ENCODE assay signal across 9 mouse cellular contexts in genomic region chr10:22813317-22813960, GRCm38 (mm10). TPM values are rescaled to one million over a fixed set of nuclear protein-coding genes. Genes with fewer than 3 reads are reported as not detected.
DNase-seq lines count a peak whose midpoint lies in the region; ATAC-seq and TF ChIP-seq lines count a peak whose summit lies in the region.
"Had no signal": no experiment of that assay in that cellular context is flagged by ENCODE, and none has a peak within 500 bp of the region (broad histone marks: within the 10 kb centered on the region; RNA-seq: fewer than 3 reads in every experiment).

No protein-coding gene starts in this region.

- peak overlapping the region; percentile 27 for H3K4me3 ChIP-seq in kidney, embryonic 16.5 days (ENCODE audit: low read length)
- peak overlapping the region; percentile 39 for H3K4me3 ChIP-seq in embryonic facial prominence, embryonic 10.5 days
- peak overlapping the region; percentile 20 for H3K4me3 ChIP-seq in kidney, postnatal 0 days (replicated peaks; ENCODE audit: low read depth, low read length)
- no peak overlapping the region for H3K4me3 ChIP-seq in neural tube, embryonic 14.5 days (ENCODE audit: low read depth, low read length)

- H3K27me3 ChIP-seq in kidney, embryonic 16.5 days (ENCODE audit: insufficient read depth, low read length): peaks cover 8% of the 10 kb centered on the region; the same call in 1 of the 2 replicates
- H3K27me3 ChIP-seq in embryonic facial prominence, embryonic 10.5 days (replicated peaks; ENCODE audit: low read depth, poor library complexity, severe bottlenecking): peaks cover 96% of the 10 kb centered on the region
- no peaks in the 10 kb centered on the region for H3K27me3 ChIP-seq in kidney, postnatal 0 days (ENCODE audit: insufficient read depth, low read length)
- H3K27me3 ChIP-seq in neural tube, embryonic 14.5 days (ENCODE audit: control insufficient read depth, insufficient read depth, low read length): peaks cover 53% of the 10 kb centered on the region

- H3K4me2 ChIP-seq in kidney, embryonic 16.5 days (replicated peaks; ENCODE audit: low read depth, low read length): peak overlapping the region; percentile 54
- peak overlapping the region; percentile 58 for H3K4me2 ChIP-seq in kidney, postnatal 0 days (ENCODE audit: low read length)
- no peak overlapping the region for H3K4me2 ChIP-seq in neural tube, embryonic 14.5 days (ENCODE audit: low read depth, low read length)

- H3K36me3 ChIP-seq in kidney, embryonic 16.5 days (ENCODE audit: insufficient read depth, low read length): 0 out of 2 replicates have a peak, but pooled peaks cover 4% of the 10 kb centered on the region
- no peaks in the 10 kb centered on the region for H3K36me3 ChIP-seq in embryonic facial prominence, embryonic 10.5 days (replicated peaks)
- no peaks in the 10 kb centered on the region for H3K36me3 ChIP-seq in kidney, postnatal 0 days (ENCODE audit: insufficient read depth, low read length)
- no peaks in the 10 kb centered on the region for H3K36me3 ChIP-seq in neural tube, embryonic 14.5 days (ENCODE audit: control insufficient read depth, insufficient read depth, low read length)

- intact Hi-C loops in left cerebral cortex, postnatal 14 days (cut with DNase I): no loop called here

- peak overlapping the region; percentile 53 for H3K9ac ChIP-seq in kidney, embryonic 16.5 days (replicated peaks; ENCODE audit: low read length)
- peak overlapping the region; percentile 46; the same call in 1 of the 2 replicates for H3K9ac ChIP-seq in kidney, postnatal 0 days (ENCODE audit: low read depth, low read length)
- no peak overlapping the region for H3K9ac ChIP-seq in neural tube, embryonic 14.5 days (replicated peaks; ENCODE audit: low read depth, low read length)

- ATAC-seq in kidney, embryonic 16.5 days (ENCODE audit: low FRiP score, low TSS enrichment): peak; percentile 72
- ATAC-seq in kidney, postnatal 0 days (replicated peaks; ENCODE audit: low FRiP score, low read depth): peak; percentile 50
- ATAC-seq in neural tube, embryonic 14.5 days (ENCODE audit: low read depth): 0 out of 2 replicates have a peak, but pooled peaks have one; percentile 10

- WGBS in kidney, embryonic 16.5 days: 3% methylated on average over 18 of the region's 18 CpGs
- under 1% methylated on average over 18 of the region's 18 CpGs for WGBS in embryonic facial prominence, embryonic 10.5 days
- 2% methylated on average over 18 of the region's 18 CpGs for WGBS in kidney, postnatal 0 days
- WGBS in neural tube, embryonic 14.5 days: 2% methylated on average over 18 of the region's 18 CpGs

- peak overlapping the region; percentile 81 for H3K27ac ChIP-seq in kidney, embryonic 16.5 days (ENCODE audit: low read length)
- no peak overlapping the region; the same call in 1 of the 2 replicates for H3K27ac ChIP-seq in embryonic facial prominence, embryonic 10.5 days (replicated peaks)
- H3K27ac ChIP-seq in kidney, postnatal 0 days: peak overlapping the region; percentile 70; the same call in 1 of the 2 replicates
- no peak overlapping the region for H3K27ac ChIP-seq in neural tube, embryonic 14.5 days (ENCODE audit: low read depth, low read length)

- no peak for TF ChIP-seq CTCF in kidney, postnatal 0 days (IDR thresholded peaks at IDR 0.05; ENCODE audit: low read depth)

- no peaks in the 10 kb centered on the region for H3K9me3 ChIP-seq in kidney, embryonic 16.5 days (ENCODE audit: low read length)
- no peaks in the 10 kb centered on the region for H3K9me3 ChIP-seq in embryonic facial prominence, embryonic 10.5 days
- no peaks in the 10 kb centered on the region for H3K9me3 ChIP-seq in kidney, postnatal 0 days (replicated peaks; ENCODE audit: low read length)
- H3K9me3 ChIP-seq in neural tube, embryonic 14.5 days (ENCODE audit: control insufficient read depth, low read length): no peaks in the 10 kb centered on the region

- DNase-seq in kidney, adult 8-10 months: no peak
- DNase-seq in embryonic facial prominence, embryonic 10.5 days (ENCODE audit: low spot score): peak; percentile 49
- DNase-seq in kidney, postnatal 0 days (ENCODE audit: low spot score): peak; percentile 90
- no peak for DNase-seq in cerebellum, postnatal 4 days (ENCODE audit: low spot score in 2 of 2)
- DNase-seq in left cerebral cortex, postnatal 14 days (ENCODE audit: low spot score in 2 of 2): no peak
- DNase-seq in cerebellum, postnatal 25 days: no peak

- H3K4me1 ChIP-seq in kidney, embryonic 16.5 days (ENCODE audit: insufficient read depth, low read length): peaks cover 24% of the 10 kb centered on the region
- peaks cover 14% of the 10 kb centered on the region for H3K4me1 ChIP-seq in embryonic facial prominence, embryonic 10.5 days
- H3K4me1 ChIP-seq in kidney, postnatal 0 days (replicated peaks; ENCODE audit: insufficient read depth, low read length): peaks cover 6% of the 10 kb centered on the region; the same call in 1 of the 2 replicates
- H3K4me1 ChIP-seq in neural tube, embryonic 14.5 days (ENCODE audit: control insufficient read depth, insufficient read depth, low read length): no peaks in the 10 kb centered on the region

RNA-seq across cellular contexts. Expression of gene Tcf21, which starts 6.5 kb away (rescaled TPM):
- 357 and 367 TPM in 2 replicates for polyA plus RNA-seq in kidney, embryonic 16.5 days (2015; fragmentation: Nextera tagmentation; extraction: Ambion mirVana)
- polyA plus RNA-seq in embryonic facial prominence, embryonic 10.5 days (2016; fragmentation: Nextera tagmentation; extraction: Ambion mirVana): 4.8 and 5.0 TPM in 2 replicates
- polyA plus RNA-seq in kidney, postnatal 0 days (2015; fragmentation: Nextera tagmentation; extraction: Ambion mirVana): 413 and 438 TPM in 2 replicates
- not detected in 2 replicates for polyA plus RNA-seq in neural tube, embryonic 14.5 days (2014; fragmentation: Nextera tagmentation; extraction: Ambion mirVana)
- total RNA-seq in left cerebral cortex, postnatal 14 days (2021): not detected
- total RNA-seq: MEL had no signal

Comparison
In these comparisons a context has a peak if more than half of its experiments do, and no peak if none do; other contexts are left out.
1. DNase-seq: peak in embryonic facial prominence, embryonic 10.5 days (single experiment) and kidney, postnatal 0 days (single experiment); none in kidney, adult 8-10 months (0 of 2), cerebellum, postnatal 4 days (0 of 2), left cerebral cortex, postnatal 14 days (0 of 2) and cerebellum, postnatal 25 days (0 of 2).
2. ATAC-seq: peak in every context shown above with its lines; median percentile 72 in kidney, embryonic 16.5 days; 50 in kidney, postnatal 0 days; 10 in neural tube, embryonic 14.5 days.
3. H3K27ac ChIP-seq: peak in kidney, embryonic 16.5 days (single experiment) and kidney, postnatal 0 days (single experiment); none in embryonic facial prominence, embryonic 10.5 days (single experiment) and neural tube, embryonic 14.5 days (single experiment).
4. RNA of gene Tcf21, which starts 6.5 kb away (polyA plus RNA-seq): 413 to 438 TPM in kidney, postnatal 0 days and 357 to 367 TPM in kidney, embryonic 16.5 days; 4.8 to 5.0 TPM in embryonic facial prominence, embryonic 10.5 days and not detected in neural tube, embryonic 14.5 days; every median in the first group is over 10 times any median in the second.